Mouse (Mus musculus) stomach, embryonic 14.5 days (tissue): ENCODE data around the gene Uqcc1. TPM values are rescaled to one million over a fixed set of nuclear protein-coding genes. Genes with fewer than 3 reads are reported as not detected.
A peak's percentile ranks its signal among the peaks of the same experiment; 100 is the strongest.

Experiments used
- ATAC-seq: fragments of 200-750 bp; cut with Nextera tagmentation; 2 replicates; pipeline ENCODE4 v1.8.0; 2017; ENCODE audit warnings: low read depth, moderate TSS enrichment; ENCODE audit not compliant: insufficient number of reproducible peaks, insufficient read depth, low FRiP score
- H3K27ac ChIP-seq: fragments of 300-500 bp; sonication (generic); 2 replicates; pipeline ENCODE4 v1.5.1; 2014; ENCODE audit warnings: mild to moderate bottlenecking, low read length, moderate library complexity, mixed read lengths
- H3K27me3 ChIP-seq: fragments of 300-500 bp; sonication (generic); 2 replicates; pipeline ENCODE4 v1.6.1; 2014; ENCODE audit warnings: low read length, control low read depth, mixed read lengths; ENCODE audit not compliant: control insufficient read depth, insufficient read depth
- H3K36me3 ChIP-seq: fragments of 300-500 bp; sonication (generic); 2 replicates; pipeline ENCODE4 v1.6.1; 2014; ENCODE audit warnings: mild to moderate bottlenecking, control low read depth, low read length, moderate library complexity, mixed read lengths; ENCODE audit not compliant: control insufficient read depth, insufficient read depth
- H3K4me1 ChIP-seq: fragments of 300-500 bp; sonication (generic); 2 replicates; pipeline ENCODE4 v1.6.1; 2014; ENCODE audit warnings: low read length, control low read depth, mixed read lengths; ENCODE audit not compliant: control insufficient read depth, insufficient read depth
- H3K4me2 ChIP-seq: fragments of 300-500 bp; sonication (generic); replicated peaks from 2 replicates; pipeline ENCODE4 v1.6.1; 2014; ENCODE audit warnings: low read depth, low read length, control low read depth
- H3K4me3 ChIP-seq: fragments of 300-500 bp; sonication (generic); 2 replicates; pipeline ENCODE4 v1.5.1; 2014; ENCODE audit warnings: low read depth, low read length, control low read depth
- H3K9ac ChIP-seq: fragments of 300-500 bp; sonication (generic); replicated peaks from 2 replicates; pipeline ENCODE4 v1.6.1; 2014; ENCODE audit warnings: low read depth, mild to moderate bottlenecking, control low read depth, low read length, moderate library complexity, mixed read lengths
- H3K9me3 ChIP-seq: fragments of 300-500 bp; sonication (generic); 2 replicates; pipeline ENCODE4 v1.6.1; 2016; ENCODE audit warnings: low read depth, low read length, control low read depth; ENCODE audit not compliant: control insufficient read depth
- WGBS: fragments of 180-500 bp; shearing (Covaris S2); extraction: QIAGEN DNeasy Blood & Tissue Kit; methylation state at CpG from one replicate; pipeline ENCODE4 v1.1.7; 2014; 5-methylcytosine and 5-hydroxymethylcytosine counted together
- polyA plus RNA-seq: library from polyadenylated mRNA; unstranded; fragments of >200 nt; fragmentation: Nextera tagmentation; extraction: Ambion mirVana; gene quantifications from 2 replicates; pipeline ENCODE4 v1.2.1, GENCODE M21; 2014

Gene Uqcc1
- polyA plus RNA-seq, 1 experiment from 2014 or later: 56.3 TPM

DNA sequence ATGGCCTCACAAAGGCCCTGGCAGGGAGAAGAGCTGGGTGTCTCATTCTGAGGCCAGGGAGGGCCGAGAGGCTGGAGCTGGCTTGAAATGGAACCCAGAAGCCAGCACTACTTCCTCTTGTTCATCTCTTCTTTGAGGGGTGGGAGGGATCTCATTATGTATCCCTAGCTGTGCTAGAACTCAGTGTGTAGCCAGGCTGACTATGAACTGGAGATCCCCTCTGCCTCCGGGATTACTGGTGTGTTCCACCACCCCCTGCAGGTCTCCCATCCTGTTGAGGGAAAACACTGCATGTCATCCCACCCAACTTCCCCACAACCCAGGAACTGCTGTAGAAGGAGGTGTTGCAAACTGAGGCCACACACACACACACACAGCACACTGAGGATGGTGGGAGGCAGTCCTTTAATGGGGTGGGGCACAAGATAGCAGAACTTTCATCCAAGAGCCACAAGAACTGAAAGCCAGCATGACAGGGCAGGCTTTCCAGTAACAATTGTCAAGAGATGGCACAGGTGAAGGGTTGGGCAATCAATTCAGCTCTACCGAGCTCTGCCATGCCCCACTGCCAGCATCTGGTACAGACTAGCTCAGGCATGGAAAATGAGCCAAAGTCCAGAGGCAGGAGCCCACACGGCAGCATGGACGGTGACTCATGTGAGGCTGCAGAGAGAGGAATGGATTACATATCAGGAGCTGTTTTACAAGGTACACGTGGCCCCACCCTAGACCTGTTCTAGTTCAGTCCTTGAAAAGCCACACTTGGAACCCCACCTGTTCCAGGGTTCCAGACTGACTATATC, 110.5 kb downstream of the Uqcc1 start:
- 60% methylated on average over 6 of the region's 6 CpGs for WGBS
- ATAC-seq: peak; percentile 24
- Histone ChIP-seq H3K4me2 (peak overlapping the region; percentile 87; the same call in 1 of the 2 replicates), H3K36me3 (peaks cover 41% of the 10 kb centered on the region), H3K27me3 (no peaks in the 10 kb centered on the region), H3K27ac (peak overlapping the region; percentile 68), H3K4me1 (peaks cover 7% of the 10 kb centered on the region), H3K9ac (no peak overlapping the region; the same call in 1 of the 2 replicates), H3K9me3 (no peaks in the 10 kb centered on the region), H3K4me3 (peak overlapping the region; percentile 67)

DNA sequence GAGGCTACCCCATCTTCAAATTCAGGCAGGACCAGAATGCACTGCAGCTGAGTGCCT, 110.9 kb downstream of the Uqcc1 start, which contains the start of gene BC029722:
Gene BC029722, minus strand, starts transcription at position 35 of the 57 bp plus-strand sequence.
- H3K36me3 ChIP-seq: peaks cover 41% of the 10 kb centered on the region
- H3K4me2 ChIP-seq: peak within 1 kb of the TSS; percentile 87
- H3K4me3 ChIP-seq: peak within 1 kb of the TSS; percentile 67
- peaks cover 7% of the 10 kb centered on the region for H3K4me1 ChIP-seq
- peak within 1 kb of the TSS; percentile 68 for H3K27ac ChIP-seq
- peak within 1 kb of the TSS; percentile 74 for H3K9ac ChIP-seq
- ATAC-seq: no peak
- no peaks in the 10 kb centered on the region for H3K27me3 ChIP-seq
- H3K9me3 ChIP-seq: no peaks in the 10 kb centered on the region

DNA sequence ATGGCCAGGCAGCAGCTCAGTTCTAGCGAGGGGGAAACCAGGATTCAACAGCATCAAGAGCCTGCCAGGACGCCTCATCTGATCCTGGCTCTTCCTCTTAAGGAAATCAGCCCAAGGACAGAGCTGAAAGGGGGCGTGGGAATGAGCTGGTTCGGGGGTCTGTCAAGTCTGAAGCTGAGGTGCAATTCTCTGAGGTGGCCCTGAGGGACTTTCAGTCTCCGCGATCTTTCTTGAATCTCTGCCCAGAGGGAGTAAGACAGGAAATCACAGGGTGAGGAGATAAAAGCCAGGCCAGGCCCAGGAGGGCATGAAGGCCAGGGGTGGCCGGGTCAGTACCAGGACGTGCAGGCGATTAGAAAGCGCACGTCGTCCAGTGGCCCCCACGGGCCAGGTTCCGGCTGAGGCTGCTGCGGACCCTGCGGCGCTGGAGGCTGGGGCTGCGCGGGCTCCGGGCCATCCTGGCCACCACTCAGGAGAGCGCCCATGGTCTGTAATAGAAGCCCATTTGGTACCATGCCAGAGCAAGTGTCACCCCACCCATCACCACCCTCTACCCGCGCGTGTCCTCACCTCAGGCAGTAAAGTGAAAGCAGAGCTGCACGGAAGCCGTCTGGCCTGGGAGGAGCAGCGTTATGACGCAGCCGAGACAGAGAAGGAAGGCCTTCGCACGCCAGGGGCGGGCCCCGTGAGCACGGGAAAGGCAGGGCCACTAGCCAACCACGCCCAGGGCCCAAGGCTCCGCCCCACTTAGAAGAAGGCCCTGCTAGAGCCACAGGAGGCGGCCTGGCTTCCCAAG, 111.3 kb downstream of the Uqcc1 start:
- ATAC-seq: peak; percentile 96
- Histone ChIP-seq H3K4me3 (peak overlapping the region; percentile 67), H3K27ac (peak overlapping the region; percentile 68), H3K27me3 (no peaks in the 10 kb centered on the region), H3K9me3 (no peaks in the 10 kb centered on the region), H3K9ac (peak overlapping the region; percentile 74), H3K4me1 (peaks cover 7% of the 10 kb centered on the region), H3K36me3 (peaks cover 37% of the 10 kb centered on the region), H3K4me2 (peak overlapping the region; percentile 87)
- WGBS: 3% methylated on average over 37 of the region's 37 CpGs

GRCm38 (mm10) chr2:155817301-155818245, 112.5 kb downstream of the Uqcc1 start:
- H3K36me3 ChIP-seq: peaks cover 25% of the 10 kb centered on the region
- WGBS: 82% methylated on average over 10 of the region's 10 CpGs
- no peaks in the 10 kb centered on the region for H3K27me3 ChIP-seq
- peak overlapping the region; percentile 74; the same call in 1 of the 2 replicates for H3K9ac ChIP-seq
- no peaks in the 10 kb centered on the region for H3K9me3 ChIP-seq
- no peak overlapping the region for H3K27ac ChIP-seq
- peak overlapping the region; percentile 67; the same call in 1 of the 2 replicates for H3K4me3 ChIP-seq
- H3K4me1 ChIP-seq: peaks cover 7% of the 10 kb centered on the region
- no peak for ATAC-seq
- peak overlapping the region; percentile 87; the same call in 1 of the 2 replicates for H3K4me2 ChIP-seq

DNA sequence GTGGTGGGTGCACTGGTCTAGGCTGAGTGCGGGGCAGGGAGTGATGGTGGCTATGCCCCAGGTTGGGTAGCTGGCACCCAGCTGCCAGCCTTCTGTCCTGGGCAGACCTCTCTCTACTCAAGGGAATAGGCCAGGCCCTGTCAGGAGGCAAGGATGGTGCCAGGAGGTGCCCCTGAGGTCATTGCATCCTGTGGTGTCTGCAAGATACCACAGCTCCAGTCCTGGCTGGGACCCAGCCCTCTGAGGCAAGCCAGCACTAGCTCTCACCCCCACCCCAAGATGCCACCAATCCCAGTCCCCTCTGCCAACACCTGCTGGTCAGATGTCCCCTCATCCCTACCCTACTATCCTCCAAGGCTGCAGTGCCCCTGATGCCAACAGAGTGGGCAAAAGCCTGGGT, 113.9 kb downstream of the Uqcc1 start:
- WGBS: 95% methylated on average over 1 of the region's 1 CpGs
- peaks cover 14% of the 10 kb centered on the region; the same call in 1 of the 2 replicates for H3K36me3 ChIP-seq
- H3K4me3 ChIP-seq: no peak overlapping the region
- no peaks in the 10 kb centered on the region for H3K9me3 ChIP-seq
- H3K27ac ChIP-seq: no peak overlapping the region
- no peak for ATAC-seq
- no peaks in the 10 kb centered on the region for H3K27me3 ChIP-seq
- no peak overlapping the region for H3K9ac ChIP-seq
- H3K4me2 ChIP-seq: no peak overlapping the region
- H3K4me1 ChIP-seq: peaks cover 7% of the 10 kb centered on the region

DNA sequence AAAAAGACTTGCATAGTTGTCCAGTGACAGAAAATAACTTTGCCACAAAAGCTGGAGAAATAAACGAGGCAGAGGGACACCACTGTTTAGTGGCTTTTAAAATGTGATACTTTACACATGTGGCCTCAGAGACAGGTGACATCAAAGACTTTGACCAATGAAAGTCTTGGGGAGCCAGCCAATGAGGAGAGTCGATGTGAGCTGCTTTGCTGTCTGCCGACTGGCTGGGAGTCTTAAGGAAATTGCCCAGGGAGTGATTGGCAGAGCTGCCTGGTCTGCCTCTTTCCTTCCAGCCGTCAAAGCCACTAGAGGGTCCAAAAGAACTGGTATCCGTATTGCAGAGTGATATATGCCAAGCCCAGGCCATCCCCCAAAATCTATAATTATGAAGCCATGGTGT, 115.3 kb downstream of the Uqcc1 start:
- no peak overlapping the region for H3K9ac ChIP-seq
- no peak overlapping the region for H3K27ac ChIP-seq
- ATAC-seq: no peak
- peaks cover 7% of the 10 kb centered on the region for H3K4me1 ChIP-seq
- H3K27me3 ChIP-seq: no peaks in the 10 kb centered on the region
- 32% methylated on average over 5 of the region's 5 CpGs for WGBS
- H3K4me3 ChIP-seq: no peak overlapping the region
- H3K9me3 ChIP-seq: no peaks in the 10 kb centered on the region
- peaks cover under 1% of the 10 kb centered on the region; the same call in 1 of the 2 replicates for H3K36me3 ChIP-seq
- no peak overlapping the region for H3K4me2 ChIP-seq

DNA sequence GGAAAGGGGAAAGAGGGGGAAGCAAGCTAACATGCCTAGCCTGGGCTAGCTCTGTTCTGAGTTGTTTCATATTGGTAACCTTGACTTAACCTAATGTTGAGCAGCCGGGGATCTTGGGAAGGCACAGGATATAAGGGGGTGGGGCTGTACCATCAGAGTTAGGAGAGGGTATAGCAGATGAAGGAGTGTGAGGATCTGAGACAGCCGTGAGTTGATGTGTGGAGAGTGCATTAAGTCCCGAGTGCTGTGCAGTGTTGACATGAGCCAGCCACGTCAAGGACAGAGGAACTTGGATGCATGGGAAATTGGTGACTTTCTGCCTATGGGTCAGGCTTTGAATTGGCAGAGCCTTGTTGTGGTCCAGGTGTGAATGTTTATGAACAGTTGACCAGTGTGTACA, 117.5 kb downstream of the Uqcc1 start:
- H3K9ac ChIP-seq: no peak overlapping the region
- 62% methylated on average over 4 of the region's 4 CpGs for WGBS

DNA sequence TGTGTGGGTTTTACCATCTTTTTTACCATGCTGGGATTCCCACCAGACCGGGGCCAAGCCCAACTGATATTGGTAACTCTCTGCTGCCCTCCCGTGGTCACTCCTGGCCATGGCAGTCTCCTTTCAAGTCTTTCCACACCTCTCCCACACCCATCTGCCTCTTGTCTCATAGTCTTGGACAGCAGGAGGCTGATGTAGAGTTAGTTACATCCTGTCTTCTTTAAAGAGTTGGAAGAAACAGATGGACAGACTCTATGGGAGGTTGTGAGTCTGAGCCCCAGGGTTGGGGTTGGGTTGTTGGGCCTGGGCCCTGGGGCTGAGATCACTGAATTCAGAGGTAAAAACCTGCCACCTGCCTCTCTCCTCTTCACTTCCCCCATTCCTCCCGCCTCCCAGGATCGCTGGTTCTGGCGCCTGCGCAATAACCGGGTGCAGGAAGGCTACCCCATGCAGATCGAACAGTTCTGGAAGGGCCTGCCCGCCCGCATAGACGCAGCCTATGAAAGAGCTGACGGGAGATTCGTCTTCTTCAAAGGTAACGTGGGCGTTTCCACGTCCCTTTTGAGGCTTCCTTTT, 118.2 kb downstream of the Uqcc1 start:
- H3K9me3 ChIP-seq: no peaks in the 10 kb centered on the region
- no peak for ATAC-seq
- H3K27me3 ChIP-seq: no peaks in the 10 kb centered on the region
- no peaks in the 10 kb centered on the region for H3K4me1 ChIP-seq
- H3K9ac ChIP-seq: no peak overlapping the region
- no peak overlapping the region for H3K4me2 ChIP-seq
- WGBS: 36% methylated on average over 16 of the region's 16 CpGs
- no peak overlapping the region for H3K27ac ChIP-seq
- no peak overlapping the region for H3K4me3 ChIP-seq
- H3K36me3 ChIP-seq: no peaks in the 10 kb centered on the region

More for the DNA sequence above, 117.5 kb downstream of the Uqcc1 start:
- Histone ChIP-seq H3K27me3 (no peaks in the 10 kb centered on the region), H3K27ac (no peak overlapping the region), H3K4me2 (no peak overlapping the region), H3K4me1 (no peaks in the 10 kb centered on the region), H3K4me3 (no peak overlapping the region), H3K9me3 (no peaks in the 10 kb centered on the region), H3K36me3 (no peaks in the 10 kb centered on the region)
- ATAC-seq: no peak
